Mouse (Mus musculus) forebrain, embryonic 14.5 days (tissue): ENCODE data around the gene Lrrc61. TPM values are rescaled to one million over a fixed set of nuclear protein-coding genes. Genes with fewer than 3 reads are reported as not detected.

ENCODE experiments used
- ATAC-seq: fragments of 200-750 bp; cut with Nextera tagmentation; 2 replicates; pipeline ENCODE4 v1.8.0; 2017; ENCODE audit warnings: mild to moderate bottlenecking, moderate library complexity
- DNase-seq: peaks from one replicate; pipeline ENCODE4 v3.0.0-alpha.2; 2015; ENCODE audit warnings: low spot score
- H3K27ac ChIP-seq: fragments of 300-500 bp; sonication (generic); 2 replicates; pipeline ENCODE4 v1.5.1; 2014; ENCODE audit warnings: low read depth, mild to moderate bottlenecking, control low read depth, low read length, moderate library complexity
- H3K27me3 ChIP-seq: fragments of 300-500 bp; sonication (generic); replicated peaks from 2 replicates; pipeline ENCODE4 v1.6.1; 2014; ENCODE audit warnings: low read length, control low read depth, mixed read lengths; ENCODE audit not compliant: control insufficient read depth, insufficient read depth
- H3K36me3 ChIP-seq: fragments of 300-500 bp; sonication (generic); 2 replicates; pipeline ENCODE4 v1.6.1; 2014; ENCODE audit warnings: low read length, control low read depth; ENCODE audit not compliant: control insufficient read depth, insufficient read depth
- H3K4me1 ChIP-seq: fragments of 300-500 bp; sonication (generic); 2 replicates; pipeline ENCODE4 v1.6.1; 2014; ENCODE audit warnings: antibody characterized with exemption, low read length, control low read depth; ENCODE audit not compliant: control insufficient read depth, insufficient read depth
- H3K4me2 ChIP-seq: fragments of 300-500 bp; sonication (generic); 2 replicates; pipeline ENCODE4 v1.6.1; 2014; ENCODE audit warnings: mild to moderate bottlenecking, control low read depth, low read length
- H3K4me3 ChIP-seq: fragments of 300-500 bp; sonication (generic); 2 replicates; pipeline ENCODE4 v1.5.1; 2014; ENCODE audit warnings: low read depth, low read length, control low read depth
- H3K9ac ChIP-seq: fragments of 300-500 bp; sonication (generic); 2 replicates; pipeline ENCODE4 v1.6.1; 2014; ENCODE audit warnings: mild to moderate bottlenecking, low read length, control low read depth, moderate library complexity
- H3K9me3 ChIP-seq: fragments of 300-500 bp; sonication (generic); replicated peaks from 2 replicates; pipeline ENCODE4 v1.6.1; 2016; ENCODE audit warnings: low read length, control low read depth, mixed read lengths; ENCODE audit not compliant: control insufficient read depth
- WGBS: fragments of 180-500 bp; shearing (Covaris S2); extraction: QIAGEN DNeasy Blood & Tissue Kit; methylation state at CpG from one replicate; pipeline ENCODE4 v1.1.7; 2014; 5-methylcytosine and 5-hydroxymethylcytosine counted together
- polyA plus RNA-seq: library from polyadenylated mRNA; unstranded; fragments of >200 nt; fragmentation: Nextera tagmentation; extraction: Ambion mirVana; gene quantifications from 2 replicates; pipeline ENCODE4 v1.2.1, GENCODE M21; 2014

Gene Lrrc61
- polyA plus RNA-seq, 1 experiment from 2014 or later: 10.7 TPM

DNA sequence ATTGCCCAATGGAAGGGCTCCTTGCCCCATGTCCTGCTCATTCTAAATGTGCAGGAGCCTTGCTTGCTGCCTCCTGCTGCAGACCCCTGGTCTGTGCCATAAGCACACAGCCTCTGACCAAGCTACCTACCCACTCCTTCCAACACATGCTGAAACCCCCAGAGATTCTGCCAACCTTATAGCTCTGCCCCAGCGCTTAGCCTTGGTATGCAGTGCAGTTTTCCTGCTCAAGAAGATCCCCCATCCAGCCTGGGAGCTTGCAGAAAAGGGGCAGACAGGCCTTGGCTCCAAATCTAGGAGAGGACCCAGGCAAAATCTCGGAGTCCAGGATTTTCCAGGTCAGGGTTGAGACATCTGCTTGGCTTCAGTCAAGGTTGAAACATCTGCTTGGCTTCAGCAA, 21.1 kb upstream of the Lrrc61 start:
- H3K4me1 ChIP-seq: peaks cover 12% of the 10 kb centered on the region
- ATAC-seq (no peak), DNase-seq (no peak)
- H3K9me3 ChIP-seq: no peaks in the 10 kb centered on the region
- H3K27me3 ChIP-seq: no peaks in the 10 kb centered on the region
- 87% methylated on average over 2 of the region's 2 CpGs for WGBS
- H3K4me3 ChIP-seq: no peak overlapping the region
- H3K36me3 ChIP-seq: 0 out of 2 replicates have a peak, but pooled peaks cover 7% of the 10 kb centered on the region
- H3K4me2 ChIP-seq: no peak overlapping the region
- H3K9ac ChIP-seq: no peak overlapping the region
- no peak overlapping the region for H3K27ac ChIP-seq

DNA sequence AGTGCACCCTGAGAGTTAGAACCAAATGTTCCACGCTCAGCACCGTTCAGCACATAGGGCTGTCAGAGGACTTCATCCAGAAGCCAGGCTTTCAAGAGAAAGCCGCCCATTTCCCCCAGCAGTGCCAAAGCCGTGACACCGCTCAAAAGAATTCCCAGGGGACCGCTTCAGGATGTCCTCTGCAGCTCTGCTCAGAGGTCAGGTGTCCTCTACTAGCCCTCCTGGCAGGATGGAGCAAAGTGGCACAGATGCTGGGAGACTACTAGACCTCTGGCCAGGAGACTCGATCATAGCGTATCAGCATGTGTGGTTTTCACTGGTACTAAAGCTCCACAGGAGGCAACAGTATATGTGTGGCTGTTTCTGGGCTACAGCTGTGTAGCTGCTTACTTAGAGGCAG, 19.7 kb upstream of the Lrrc61 start:
- Histone ChIP-seq H3K4me3 (no peak overlapping the region), H3K27ac (no peak overlapping the region), H3K4me2 (no peak overlapping the region), H3K27me3 (no peaks in the 10 kb centered on the region), H3K9ac (no peak overlapping the region), H3K4me1 (peaks cover 18% of the 10 kb centered on the region), H3K9me3 (no peaks in the 10 kb centered on the region), H3K36me3 (peaks cover 9% of the 10 kb centered on the region; the same call in 1 of the 2 replicates)
- DNase-seq (no peak), ATAC-seq (no peak)
- 83% methylated on average over 8 of the region's 8 CpGs for WGBS

DNA sequence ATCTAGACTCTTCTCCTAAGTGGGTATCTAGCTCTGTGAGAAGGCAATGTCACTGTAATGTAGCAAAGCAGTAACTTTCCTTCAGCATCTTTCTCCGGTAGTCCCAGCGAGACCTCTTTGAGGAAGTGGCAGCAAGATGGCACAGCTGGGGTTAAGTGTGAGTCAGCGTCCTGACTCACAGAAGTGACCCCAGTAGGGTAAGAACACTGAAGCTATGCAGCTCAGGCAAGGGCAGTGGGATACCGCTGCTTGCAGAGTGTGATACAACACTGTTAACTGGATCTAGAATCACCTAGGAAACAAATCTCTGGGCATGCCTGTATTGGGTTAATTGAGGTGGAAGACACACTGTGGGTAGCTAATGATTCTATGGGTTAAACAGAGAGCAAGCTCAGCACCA, 18.5 kb upstream of the Lrrc61 start:
- no peak for ATAC-seq
- H3K9ac ChIP-seq: no peak overlapping the region
- H3K27ac ChIP-seq: no peak overlapping the region
- no peak for DNase-seq
- no peak overlapping the region for H3K4me3 ChIP-seq
- peaks cover 18% of the 10 kb centered on the region for H3K4me1 ChIP-seq
- H3K9me3 ChIP-seq: no peaks in the 10 kb centered on the region
- H3K27me3 ChIP-seq: no peaks in the 10 kb centered on the region
- H3K4me2 ChIP-seq: no peak overlapping the region
- H3K36me3 ChIP-seq: peaks cover 19% of the 10 kb centered on the region
- 65% methylated on average over 4 of the region's 4 CpGs for WGBS

DNA sequence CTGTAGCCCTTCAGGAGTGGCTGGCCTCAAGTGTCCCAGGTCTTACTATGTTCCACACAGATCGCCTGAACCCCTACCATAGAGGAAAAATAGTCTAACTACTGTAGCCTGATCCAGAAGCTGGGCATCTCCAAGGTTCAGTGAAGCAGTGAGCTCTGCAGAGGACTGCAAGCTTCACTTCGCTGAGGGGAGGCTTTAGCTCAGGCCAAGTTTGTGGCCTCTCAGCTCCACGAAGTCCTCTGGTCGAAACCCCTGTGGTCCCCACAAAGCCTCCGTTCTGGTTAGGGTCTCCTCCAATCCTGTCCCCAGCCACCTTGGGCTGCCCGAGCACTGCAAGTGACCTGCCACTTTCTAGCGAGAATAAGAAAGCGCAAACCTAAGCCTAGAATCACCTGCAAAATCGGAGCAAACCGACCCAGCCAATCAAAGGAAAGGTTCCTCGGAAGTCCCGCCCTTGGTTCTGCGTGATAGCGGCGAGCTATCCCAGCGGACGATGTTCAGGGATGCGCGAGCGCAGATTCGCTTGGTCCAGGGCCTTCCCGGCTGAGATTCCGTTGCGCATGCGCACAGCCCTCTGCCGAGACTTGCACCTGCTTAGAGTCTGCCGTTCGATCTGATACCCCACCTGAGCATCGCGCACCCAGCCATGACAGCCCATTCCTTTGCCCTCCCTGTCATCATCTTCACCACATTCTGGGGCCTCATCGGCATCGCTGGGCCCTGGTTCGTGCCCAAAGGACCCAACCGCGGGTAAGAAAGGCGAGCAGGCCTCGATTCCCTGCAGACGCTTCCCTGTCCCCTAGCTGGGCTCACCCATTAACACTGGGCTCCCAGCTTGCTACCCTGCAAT, 17.3 kb upstream of the Lrrc61 start, which contains the start of gene Atp6v0e2:
Atp6v0e2 (plus strand) TSS at position 511 of the 850 bp plus-strand sequence.
- peaks cover 18% of the 10 kb centered on the region for H3K4me1 ChIP-seq
- H3K36me3 ChIP-seq: peaks cover 26% of the 10 kb centered on the region
- H3K9me3 ChIP-seq: no peaks in the 10 kb centered on the region
- peak within 1 kb of the TSS; percentile 93 for H3K9ac ChIP-seq
- H3K27me3 ChIP-seq: no peaks in the 10 kb centered on the region
- DNase-seq (peak; percentile 98), ATAC-seq (peak; percentile 97)
- 2% methylated on average over 38 of the region's 38 CpGs for WGBS
- H3K4me3 ChIP-seq: peak within 1 kb of the TSS; percentile 64
- peak within 1 kb of the TSS; percentile 78 for H3K27ac ChIP-seq
- H3K4me2 ChIP-seq: peak within 1 kb of the TSS; percentile 74

DNA sequence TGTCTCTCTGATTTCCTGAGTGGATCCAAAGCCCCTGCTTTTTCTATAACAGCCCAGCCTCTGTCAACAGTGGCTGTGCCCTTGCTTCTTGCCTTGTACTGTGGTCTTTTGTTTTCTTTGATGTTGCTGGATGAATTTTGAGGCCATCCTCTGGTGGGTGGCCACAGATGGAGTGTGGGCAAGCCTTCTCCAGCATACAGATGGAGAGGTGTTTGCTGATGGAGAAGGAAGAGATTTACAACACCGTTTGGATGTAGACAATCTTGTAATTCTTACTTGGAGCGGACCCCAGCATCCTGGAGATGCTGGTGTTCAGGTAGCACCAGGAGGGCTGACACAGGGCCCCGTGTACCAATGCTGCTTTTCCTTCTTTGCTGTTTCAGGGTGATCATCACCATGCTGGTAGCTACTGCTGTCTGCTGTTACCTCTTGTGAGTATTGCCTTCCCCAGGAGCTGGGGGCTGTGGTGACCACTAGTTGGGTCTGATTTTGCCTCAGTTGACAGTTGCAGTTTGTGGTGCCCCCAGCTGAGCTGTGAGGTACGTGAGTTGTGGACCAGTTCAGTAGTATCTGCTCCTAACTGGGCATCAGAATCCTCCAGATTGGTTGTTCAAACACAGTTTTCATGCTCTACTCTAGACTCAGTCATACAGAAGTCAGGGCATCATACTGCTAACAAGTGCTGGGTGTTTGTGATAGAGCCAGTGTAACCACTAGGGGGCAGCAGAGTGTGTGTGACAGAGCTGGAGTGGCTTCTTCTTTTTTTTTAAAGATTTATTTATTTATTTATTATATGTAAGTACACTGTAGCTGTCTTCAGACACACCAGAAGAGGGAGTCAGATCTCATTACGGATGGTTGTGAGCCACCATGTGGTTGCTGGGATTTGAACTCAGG, 15.5 kb upstream of the Lrrc61 start:
- no peaks in the 10 kb centered on the region for H3K27me3 ChIP-seq
- 0 out of 2 replicates have a peak overlapping the region, but pooled peaks have one; percentile 64 for H3K4me3 ChIP-seq
- DNase-seq (peak; percentile 85), ATAC-seq (no peak)
- peak overlapping the region; percentile 93; the same call in 1 of the 2 replicates for H3K9ac ChIP-seq
- peaks cover 18% of the 10 kb centered on the region for H3K4me1 ChIP-seq
- WGBS: 80% methylated on average over 5 of the region's 5 CpGs
- no peaks in the 10 kb centered on the region for H3K9me3 ChIP-seq
- peaks cover 30% of the 10 kb centered on the region for H3K36me3 ChIP-seq
- H3K4me2 ChIP-seq: peak overlapping the region; percentile 74
- no peak overlapping the region for H3K27ac ChIP-seq

DNA sequence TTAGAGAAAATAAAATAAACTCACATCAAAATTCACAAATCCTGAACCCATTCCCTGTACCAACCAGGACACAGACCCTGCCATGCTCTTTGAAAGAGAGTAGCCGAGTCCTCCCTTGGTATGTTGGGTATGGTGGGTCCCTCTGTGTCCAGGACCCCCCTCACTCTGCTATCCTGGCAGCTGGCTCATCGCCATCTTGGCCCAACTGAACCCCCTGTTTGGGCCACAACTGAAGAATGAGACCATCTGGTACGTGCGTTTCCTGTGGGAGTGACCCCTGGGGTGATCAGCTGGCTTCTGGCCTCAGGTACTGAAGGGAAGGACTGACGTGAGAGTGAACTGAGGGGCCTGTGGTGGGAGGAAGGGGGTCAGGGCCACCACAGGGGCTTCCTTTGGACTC, 14.7 kb upstream of the Lrrc61 start:
- H3K4me3 ChIP-seq: no peak overlapping the region
- WGBS: 76% methylated on average over 5 of the region's 5 CpGs
- H3K27me3 ChIP-seq: no peaks in the 10 kb centered on the region
- H3K36me3 ChIP-seq: peaks cover 30% of the 10 kb centered on the region
- DNase-seq: no peak
- H3K4me2 ChIP-seq: no peak overlapping the region
- no peaks in the 10 kb centered on the region for H3K9me3 ChIP-seq
- ATAC-seq: no peak
- peaks cover 18% of the 10 kb centered on the region for H3K4me1 ChIP-seq
- H3K9ac ChIP-seq: no peak overlapping the region
- H3K27ac ChIP-seq: no peak overlapping the region

DNA sequence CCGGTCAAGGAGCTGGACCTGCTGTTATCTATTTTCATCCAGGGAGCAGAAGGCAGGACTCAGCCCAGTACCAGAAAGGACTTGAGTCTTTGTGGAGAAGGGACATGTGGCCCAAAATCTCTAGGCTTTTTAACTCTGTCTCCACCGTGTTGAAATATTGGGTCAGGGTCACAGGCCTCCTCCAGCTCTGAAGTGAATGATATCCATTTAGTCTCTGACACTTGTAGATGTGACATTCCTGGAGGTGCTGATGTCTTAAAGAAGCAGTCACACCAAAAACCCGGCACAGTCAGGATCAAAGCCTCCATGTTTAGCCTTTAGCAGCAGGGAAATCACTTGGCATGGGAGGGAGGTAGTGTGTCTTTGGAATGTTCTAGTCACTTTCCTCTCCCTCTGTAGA, 13.9 kb upstream of the Lrrc61 start:
- H3K4me2 ChIP-seq: no peak overlapping the region
- WGBS: 79% methylated on average over 3 of the region's 3 CpGs
- H3K9me3 ChIP-seq: no peaks in the 10 kb centered on the region
- H3K4me3 ChIP-seq: no peak overlapping the region
- peaks cover 18% of the 10 kb centered on the region for H3K4me1 ChIP-seq
- peaks cover 30% of the 10 kb centered on the region for H3K36me3 ChIP-seq
- H3K27me3 ChIP-seq: no peaks in the 10 kb centered on the region
- no peak for DNase-seq
- ATAC-seq: no peak
- no peak overlapping the region for H3K27ac ChIP-seq
- no peak overlapping the region for H3K9ac ChIP-seq

DNA sequence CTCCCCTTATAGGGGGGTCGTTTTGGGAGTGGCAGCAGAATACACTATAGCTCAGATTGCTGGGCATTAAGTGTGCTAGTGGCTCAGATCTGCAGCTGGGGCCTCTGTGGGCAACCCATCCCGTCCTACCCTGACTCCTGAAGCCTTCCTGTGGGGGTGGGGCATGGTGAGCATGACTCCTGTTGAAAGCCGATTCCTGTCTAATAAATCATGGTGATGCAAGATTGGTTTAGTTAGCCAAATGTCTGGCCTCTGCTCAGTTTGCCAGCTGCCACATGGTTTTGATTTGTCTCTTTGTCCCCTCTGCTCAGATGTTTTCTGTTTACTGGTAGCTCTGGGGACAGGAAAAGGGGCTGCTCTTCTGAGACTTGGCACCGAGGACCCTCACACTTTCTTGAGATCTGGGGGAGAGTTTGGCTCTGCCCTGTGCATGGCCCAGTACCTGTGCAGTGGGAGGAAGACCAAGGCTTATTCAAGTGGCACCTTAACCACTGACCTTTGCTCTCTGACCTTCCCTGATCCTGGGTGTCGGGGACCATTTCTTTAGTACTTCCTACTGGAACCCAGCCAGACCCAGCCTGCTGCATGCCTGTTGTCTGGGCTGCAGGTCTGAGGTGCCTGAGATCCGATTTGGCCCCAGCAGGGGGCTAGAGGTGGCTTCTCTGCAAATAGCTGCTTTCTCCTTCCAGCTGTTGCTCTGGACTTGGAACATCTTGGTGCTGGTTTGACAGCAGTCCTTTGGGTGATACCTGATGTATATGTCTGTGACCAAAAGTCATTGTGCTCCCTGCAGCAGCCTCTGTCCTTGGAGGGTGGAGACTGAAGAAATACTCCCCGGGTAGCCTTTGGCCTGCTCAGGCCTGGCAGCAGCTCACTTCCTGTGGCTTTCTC, 12.8 kb upstream of the Lrrc61 start:
- Histone ChIP-seq H3K36me3 (peaks cover 30% of the 10 kb centered on the region), H3K9me3 (no peaks in the 10 kb centered on the region), H3K4me2 (no peak overlapping the region), H3K27me3 (no peaks in the 10 kb centered on the region), H3K27ac (no peak overlapping the region), H3K4me3 (no peak overlapping the region), H3K4me1 (peaks cover 14% of the 10 kb centered on the region), H3K9ac (no peak overlapping the region)
- no peak for ATAC-seq
- DNase-seq: no peak
- 72% methylated on average over 7 of the region's 7 CpGs for WGBS
